Mouse (Mus musculus) fat pad, adult 2 months (tissue): ENCODE measurements around the gene Rem1.
"Not testable (repeated sequence)": the region's sequence is repeated elsewhere in the genome, so short reads cannot be mapped to it uniquely, and the experiment has no call there.

Experiments
- DNase-seq: peaks from one replicate; pipeline ENCODE4 v3.0.0-alpha.2; 2011; ENCODE audit warnings: low read depth, low spot score; ENCODE audit errors: extremely low read depth

Gene Rem1

DNA sequence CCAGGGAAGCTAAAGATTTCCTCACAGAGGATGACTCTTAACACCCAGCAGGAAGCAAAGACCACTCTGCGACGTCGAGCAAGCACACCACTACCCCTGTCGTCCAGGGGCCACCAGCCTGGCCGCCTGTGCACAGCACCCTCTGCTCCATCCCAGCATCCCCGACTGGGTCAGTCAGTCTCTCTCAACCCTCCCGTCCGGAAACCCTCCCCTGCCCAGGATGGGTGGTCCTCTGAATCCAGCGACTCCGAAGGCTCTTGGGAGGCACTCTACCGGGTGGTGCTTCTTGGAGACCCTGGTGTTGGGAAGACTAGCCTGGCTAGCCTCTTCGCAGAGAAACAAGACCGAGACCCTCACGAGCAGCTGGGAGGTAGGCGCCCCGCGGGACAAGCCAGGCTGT is 1.3 kb downstream of the Rem1 start:
- DNase-seq, result no peak

DNA sequence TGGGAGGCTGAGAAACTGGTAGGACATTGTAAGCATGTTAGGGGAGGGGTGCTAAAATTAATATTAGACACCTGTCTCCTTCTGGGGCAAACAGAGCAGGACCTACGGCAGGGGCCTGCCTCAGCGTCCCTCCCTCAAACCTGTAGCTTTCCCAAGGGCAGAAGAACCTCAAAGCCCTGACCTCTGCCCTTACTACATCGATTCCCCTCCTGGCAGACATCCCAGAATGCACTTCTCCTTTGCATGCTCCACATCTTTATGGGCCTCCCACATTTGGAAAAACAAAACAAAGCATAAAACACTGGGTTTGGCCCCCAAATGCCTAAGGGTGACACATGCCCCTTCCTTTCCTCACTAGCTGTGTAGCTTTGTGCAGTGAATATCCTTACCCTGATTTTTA is 2.5 kb downstream of the Rem1 start:
- no peak for DNase-seq

DNA sequence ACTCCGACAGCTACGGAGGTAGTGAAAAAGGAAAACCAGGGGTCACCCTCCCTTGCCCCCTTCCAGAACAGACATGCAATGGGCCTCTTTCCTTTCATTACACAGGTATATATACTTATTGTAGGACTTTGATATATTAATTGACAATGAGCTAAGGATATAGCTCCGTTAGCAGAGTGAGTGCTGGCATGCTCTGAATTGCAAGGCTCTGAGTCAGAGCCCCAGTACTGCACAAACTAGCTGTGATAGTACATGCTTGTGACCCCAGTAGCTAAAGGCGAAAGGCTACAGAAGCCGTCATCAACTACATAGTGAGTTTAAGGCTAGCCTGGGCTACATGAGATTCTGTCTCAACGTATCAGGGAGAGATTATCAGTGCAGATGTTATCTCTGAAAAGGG is 3.2 kb downstream of the Rem1 start:
- DNase-seq, result no peak

DNA sequence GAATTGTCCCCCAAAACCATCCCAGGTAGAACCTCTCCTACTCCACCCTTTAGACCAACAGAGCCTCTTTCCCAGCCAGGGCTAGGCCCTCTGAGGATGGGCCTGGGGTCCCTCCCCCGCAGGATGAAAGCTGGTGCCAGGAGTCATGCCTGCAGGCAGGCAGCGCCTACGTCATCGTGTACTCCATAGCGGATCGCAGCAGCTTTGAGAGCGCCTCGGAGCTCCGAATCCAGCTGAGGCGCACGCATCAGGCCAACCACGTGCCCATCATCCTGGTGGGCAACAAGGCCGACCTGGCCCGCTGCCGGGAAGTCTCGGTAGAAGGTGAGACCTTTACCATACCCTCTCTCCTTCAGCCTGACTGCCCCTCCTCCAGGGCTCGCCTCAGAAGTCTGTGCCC is 6.6 kb downstream of the Rem1 start:
- DNase-seq, result no peak

DNA sequence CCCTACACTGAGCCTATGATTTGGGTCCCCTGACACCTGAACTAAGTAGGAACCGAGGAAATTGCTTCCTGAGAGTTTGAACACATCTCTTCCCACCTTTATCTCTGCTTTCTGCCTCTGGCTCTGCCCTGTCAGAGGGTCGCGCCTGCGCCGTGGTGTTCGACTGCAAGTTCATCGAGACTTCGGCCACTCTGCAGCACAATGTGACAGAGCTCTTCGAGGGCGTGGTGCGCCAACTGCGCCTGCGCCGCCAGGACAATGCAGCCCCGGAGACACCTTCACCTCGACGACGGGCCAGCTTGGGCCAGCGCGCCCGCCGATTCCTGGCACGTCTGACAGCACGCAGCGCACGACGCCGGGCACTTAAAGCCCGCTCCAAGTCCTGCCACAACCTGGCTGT is 7.6 kb downstream of the Rem1 start:
- no peak for DNase-seq

DNA sequence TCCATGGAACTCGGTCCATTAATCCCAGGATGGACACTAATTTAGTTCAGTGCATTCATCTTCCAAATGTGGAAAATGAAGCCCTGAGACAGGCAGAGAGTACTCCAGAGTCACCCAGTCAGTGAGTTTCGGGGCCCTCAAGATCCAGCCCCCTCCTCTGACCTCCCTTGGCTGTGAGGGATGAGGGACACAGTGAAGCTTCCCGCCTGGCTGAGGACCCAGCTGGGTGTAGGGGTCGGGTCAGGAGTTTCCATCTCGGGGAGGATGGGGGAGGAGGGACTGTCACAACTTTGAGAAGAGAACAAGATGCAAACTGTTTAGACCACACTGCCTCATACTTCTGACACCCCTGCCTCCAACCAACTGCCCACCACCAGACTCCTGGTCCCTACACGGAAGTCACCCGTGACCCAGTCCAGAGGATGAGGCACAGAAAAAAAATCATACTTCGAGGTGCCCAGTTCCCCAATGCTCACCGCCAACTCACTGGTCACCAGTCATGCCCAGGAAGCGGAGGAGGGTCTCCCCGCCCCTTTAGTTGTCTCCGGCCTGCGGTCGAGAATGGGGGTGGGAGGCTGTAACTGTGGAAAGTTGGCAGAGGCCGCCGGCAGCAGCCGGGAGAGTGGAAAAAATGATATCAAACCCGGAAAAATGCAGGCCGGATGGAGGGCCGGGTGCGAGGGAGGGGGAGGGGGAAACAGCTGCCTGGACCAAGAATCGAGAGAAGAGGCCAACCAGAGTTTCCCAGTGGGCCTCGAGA is 9.7 kb downstream of the Rem1 start:
- no peak for DNase-seq

DNA sequence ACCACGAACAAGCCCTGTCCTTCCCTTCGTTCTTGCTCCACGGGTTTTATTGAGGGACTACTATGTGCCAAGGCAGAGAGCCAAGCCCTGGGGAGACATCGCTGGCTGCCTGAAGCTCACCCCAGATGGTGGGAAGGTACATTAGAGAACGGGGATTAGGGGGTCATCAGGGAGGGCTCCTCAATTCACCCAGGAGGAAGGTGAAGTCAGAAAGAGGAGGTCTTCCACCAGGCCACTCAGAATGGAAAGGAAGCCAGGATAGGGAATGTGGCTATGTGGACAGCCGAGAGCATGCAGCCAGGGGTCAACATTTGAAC is 10.2 kb downstream of the Rem1 start:
- no peak for DNase-seq

DNA sequence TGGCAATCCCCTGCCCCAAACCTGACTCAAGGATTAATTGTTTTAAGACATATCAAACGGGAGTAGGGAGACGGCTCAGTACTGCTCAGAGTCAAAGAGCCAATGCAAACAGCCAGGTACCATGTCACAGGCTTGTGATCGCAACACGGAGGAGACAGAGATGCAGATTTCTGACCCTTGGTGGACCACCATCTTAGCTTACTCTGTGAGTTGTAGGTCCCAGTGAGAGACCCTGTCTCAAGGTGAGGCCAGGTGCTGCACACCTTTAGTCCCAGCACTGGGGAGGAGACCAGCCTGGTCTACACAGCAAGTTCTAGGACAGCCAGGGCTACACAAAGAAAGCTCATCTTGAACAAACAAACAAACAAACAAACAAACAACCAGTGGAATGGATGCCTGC is 10.6 kb downstream of the Rem1 start:
- no peak for DNase-seq

DNA sequence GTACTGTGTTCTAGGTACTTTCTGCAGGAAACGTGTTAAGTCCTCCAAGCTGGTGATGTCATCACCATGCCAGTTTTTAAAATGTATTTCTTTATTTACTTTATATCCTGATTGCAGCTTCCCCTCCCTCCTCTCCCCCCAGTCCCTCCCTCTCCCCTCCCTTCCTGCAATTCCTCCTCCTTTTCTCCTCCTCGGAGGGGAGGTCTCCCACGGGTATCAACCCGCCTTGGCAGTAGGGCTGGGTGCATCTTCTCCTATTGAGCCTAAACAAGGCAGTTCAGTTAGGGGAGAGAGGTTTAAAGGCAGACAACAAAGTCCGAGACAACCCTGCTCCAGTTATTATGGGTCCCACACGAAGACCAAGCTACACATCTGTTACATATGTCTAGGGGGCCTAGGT is 12.1 kb downstream of the Rem1 start:
- DNase-seq, result no peak

DNA sequence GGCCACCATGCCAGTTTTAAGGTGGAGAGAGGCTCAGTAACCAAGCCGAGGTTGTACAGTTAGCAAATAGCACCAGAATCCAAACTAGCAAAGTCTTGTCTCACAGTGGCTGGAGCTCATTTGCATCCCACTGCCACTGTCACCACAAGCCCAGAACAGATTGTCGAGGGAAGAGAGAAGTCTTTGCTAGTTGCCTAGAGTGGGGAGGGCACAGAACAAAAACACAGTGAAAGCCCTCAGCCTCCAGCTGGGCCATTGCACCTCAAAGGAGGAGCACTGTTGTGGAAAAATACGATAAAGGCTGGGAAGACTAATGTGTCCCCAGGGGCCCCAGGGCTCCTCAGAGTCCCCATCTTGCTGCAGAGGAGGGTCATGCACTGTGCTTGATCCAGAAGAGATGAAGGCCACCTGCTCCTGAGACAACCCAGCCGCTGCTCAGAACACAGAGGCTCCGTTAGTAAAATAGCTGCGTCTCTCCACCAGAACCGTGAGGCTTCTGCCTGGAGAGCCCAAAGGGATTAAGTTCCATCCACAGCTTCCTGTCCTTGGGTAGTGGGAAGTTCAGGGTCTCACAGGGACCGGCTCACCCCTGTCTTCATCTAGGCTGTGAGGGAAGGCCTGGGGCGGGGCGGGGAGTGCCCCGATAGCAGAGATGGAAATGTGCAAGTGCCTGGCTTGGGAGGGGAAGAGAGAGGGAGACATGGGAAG is 12.8 kb downstream of the Rem1 start:
- no peak for DNase-seq

DNA sequence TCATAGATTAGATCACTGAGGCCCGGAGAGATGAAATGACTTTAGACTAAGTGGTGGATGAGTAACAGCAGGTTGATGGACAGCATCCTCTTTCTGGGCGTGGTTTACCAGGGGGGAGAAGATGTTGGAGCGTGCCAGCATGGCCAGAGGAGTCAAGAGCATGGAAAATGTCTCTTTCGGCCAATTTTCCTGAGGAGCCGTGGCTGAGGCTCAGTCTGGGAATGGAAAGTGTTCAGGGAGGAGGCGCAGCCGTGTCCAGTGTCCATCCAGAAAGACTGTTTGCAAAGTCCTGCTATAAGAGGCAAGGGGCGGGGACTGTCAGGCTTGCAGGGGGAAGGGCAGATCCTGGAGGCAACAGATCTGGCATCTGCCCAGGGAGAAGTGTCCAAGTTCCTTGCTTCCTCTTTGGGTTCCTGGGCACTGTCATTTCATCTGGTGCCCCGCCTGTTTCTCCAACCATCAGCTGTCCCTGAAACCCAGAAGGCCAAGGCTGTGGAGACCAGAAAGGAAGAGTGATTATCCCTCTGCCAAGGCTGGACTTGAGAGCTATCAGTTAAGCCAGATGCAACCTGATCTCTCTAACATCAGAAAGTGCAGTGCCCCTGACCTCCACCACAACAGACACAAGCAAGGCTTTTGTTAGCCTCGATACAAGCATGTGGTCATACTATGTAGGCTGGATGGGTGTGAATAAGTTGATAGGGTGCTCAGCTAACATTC is 26.3 kb downstream of the Rem1 start:
- no peak for DNase-seq

DNA sequence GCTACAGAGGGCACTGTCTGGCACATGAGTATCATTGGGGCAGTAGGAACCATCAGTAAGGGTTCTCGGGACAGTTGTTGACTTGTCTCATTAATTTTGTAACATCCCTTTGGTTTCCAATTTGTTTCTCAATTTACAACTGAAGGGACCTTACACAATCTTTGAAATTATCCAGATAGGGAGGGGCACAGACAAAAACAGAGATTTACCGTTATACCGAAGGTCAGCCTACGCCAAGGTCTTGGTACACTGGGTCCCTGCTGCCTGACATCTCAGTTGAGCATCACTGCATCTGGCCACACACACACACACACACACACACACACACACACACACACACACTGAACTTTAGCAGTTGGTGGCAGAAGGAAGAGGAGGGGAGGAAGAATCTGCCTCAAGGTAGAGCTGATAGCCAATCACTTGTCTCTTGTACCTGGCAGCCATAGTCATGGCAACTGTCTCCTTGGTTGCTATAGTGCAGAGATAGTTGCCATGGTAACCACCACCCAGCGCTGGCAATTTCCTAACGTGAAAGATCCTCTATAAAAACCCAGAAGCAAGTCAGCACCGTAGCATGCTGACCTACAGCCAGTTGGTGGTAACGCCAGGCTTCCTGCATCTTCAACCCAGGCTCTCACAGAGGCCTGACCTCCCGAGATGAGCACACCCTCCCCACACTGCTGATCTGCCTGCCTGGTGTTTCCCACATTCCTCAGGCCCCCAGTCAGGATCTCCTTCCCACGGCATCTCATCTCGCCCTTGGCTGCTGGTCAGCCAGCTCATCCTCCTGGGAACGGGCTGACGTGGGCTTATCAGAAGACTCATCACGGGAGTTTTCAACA is 27.3 kb downstream of the Rem1 start:
- no peak for DNase-seq

DNA sequence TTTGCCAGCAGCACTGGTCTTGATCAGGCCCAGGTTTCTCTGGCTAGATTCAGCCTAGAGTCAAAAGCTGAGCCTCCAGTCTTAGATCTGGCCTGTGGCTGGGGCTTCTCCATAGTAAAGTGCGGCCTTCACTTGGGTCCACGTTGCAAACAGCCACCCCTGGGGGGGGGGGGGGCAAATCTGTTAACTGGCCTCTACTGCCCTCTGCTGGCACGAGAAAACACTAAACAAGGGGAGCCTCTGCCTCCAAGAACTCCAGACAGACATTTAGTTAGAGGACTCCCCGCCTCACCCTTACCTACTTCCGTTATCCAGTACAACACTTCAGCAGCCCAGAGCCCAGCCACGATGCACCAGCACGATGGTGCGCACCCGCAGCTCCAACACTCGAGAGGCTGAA is 30.6 kb downstream of the Rem1 start:
- no peak for DNase-seq

DNA sequence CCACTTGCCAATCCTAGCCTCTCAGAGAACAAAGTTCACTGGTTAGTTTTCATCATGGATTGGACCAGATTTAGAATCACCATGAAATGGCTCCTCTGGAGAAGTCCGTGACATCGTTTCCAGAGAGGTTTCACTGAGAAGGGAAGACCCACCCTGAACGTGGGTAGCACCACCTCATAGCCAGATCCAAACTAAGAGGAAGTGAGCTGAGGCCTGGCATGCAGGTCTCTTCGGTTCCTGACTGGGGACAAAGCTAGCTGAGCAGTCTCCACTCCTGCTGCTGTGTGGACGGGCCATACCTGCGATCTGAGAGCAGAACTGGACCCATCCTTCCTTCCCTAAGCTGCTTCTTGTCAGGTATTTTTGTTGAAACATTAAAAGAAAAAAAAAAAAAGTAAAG is 34.4 kb downstream of the Rem1 start:
- DNase-seq, result no peak

DNA sequence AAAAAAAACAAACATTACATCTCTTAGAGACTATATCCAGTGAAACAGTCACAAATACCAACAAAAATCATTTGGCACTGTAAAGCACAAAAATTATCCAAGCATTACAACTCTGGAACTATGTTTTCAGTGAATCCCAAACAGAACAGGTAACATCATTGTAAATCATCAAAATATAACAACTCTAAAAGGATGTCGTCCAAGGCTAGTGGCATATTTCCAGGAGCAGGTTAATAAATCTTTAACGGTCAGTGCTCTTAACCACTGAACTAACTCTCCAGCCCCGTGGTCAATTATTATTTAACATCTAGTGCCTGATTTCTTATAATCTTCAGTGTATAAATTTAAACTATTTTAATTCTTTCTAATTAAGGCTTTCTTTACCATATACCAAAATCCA is 39.4 kb downstream of the Rem1 start:
- not testable (repeated sequence) for DNase-seq

DNA sequence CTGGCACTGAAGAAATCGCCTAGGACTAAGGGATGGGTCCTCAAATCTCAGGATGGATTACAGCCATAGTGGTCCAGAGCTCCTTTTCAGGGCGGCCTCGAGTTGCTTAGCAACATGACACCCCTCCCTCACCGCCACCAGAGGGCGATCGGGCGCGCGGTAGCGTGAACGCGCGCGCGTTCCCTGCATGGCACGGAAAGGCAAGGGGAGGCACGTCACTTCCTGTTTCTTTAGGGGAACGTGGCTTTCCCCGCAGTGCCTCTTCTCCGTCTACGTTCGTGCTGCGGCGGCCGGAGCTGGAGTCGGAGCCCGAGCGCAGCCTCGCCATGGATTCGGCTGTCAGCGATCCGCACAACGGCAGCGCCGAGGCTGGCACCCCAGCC is 42.5 kb downstream of the Rem1 start, which contains the start of gene H13:
TSS of gene H13 (plus strand) at position 206 of the 383 bp plus-strand sequence.
- DNase-seq, result no peak

DNA sequence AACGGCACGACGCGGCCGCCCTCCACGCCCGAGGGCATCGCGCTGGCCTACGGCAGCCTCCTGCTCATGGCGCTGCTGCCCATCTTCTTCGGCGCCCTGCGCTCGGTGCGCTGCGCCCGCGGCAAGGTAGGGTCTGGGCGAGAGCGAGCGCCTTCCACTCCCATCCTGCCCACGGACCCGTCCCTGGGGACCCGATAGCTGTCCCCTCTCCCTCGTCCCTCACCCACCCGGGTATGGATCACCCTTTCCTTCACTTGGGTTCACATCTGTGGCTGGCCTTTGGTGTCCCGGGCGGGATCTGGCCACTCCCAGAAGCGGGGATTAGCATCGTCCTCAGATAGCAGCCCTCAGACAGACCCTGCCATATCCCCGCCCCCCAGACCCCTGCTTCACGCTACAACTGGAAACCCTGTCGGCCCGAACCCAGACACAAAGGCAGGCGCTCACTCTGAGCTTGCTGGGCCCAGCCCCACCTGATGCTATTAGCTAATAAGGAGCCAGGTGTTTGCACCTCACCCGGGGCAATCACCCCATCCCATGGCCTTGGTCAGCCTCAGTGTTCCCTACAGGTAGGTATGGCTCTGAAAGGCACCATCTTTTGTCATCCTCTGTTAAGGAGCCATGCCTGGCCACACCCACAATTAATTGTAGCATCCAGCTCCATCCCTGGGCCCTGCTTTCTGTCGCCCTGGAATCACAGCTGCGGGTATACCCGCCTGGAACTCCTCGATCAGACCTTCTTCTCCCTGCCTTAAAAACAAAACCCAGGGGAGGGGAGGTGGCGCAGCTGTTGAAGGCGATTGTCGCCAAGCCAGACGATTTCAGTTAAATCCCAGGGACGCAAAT is 43.1 kb downstream of the Rem1 start:
- no peak for DNase-seq

DNA sequence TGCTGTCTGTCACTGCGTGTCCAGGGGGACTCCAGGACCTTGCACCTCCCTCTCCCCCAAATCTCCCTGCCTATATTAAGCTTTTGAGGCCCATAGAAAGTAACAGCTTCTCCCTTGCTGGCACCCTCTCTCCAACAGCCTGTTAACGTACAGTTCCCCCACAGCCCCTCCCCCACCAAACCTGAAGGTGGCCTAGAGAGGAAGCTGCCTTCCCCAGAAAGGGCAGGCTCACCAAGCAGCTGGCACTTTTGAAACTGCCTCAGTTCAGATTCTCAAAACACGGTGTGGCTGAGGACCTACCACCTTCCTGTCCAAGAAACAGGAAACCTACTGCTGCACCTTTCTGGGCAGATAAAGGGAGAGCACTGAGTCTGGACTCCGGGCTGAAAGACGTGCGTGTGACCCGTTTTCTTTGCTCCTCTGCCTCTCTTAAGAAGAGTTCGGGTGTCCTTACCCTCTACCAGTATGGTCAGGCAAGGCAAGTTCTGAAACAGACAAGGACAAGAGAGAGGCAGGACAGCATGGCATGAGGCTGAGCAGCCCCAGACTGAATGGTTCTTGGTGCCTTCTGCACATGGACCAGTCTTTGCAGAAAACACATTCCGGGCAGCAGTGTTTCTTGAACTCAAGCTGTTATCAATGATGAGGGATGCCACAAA is 44.4 kb downstream of the Rem1 start:
- no peak for DNase-seq

DNA sequence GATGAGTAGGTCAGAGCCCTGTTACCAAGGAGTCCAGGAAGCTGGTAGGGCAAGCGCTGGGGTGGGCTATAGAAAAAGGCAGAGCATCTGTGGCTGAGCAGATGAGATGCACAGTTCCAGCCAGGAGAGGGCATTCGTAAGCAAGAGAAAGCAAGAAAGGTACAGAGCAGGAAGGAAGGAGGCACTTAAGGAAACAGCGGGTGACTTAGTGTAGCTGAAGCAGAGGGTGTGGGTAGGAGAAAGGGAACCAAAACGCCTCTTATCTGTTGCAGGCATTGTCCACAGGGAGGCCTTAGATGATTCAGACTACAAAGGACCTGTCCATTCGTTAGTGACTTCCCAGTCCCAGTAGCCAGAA is 44.9 kb downstream of the Rem1 start:
- DNase-seq, result no peak

DNA sequence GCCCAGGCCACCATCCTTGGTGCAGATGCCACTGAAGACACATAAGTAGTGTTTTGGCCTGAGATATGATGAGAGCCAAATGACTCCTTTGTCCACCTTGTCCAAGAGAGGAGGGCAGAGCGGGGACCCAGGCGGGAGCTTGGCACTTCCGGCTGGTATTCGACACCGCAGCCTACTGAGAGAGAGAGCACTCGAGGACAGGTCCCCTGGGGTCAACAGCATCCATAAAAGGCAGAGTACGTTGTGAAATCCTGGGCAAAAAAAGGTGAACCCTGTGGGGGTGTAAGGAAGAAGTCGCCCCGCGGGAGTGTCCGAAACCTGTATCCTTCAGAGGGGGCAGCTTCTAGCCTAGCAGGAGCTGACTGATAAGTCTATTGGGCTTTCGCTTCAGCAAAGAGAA is 45.4 kb downstream of the Rem1 start:
- no peak for DNase-seq
